8 mouse cellular contexts compared by ENCODE assay signal in genomic region chr16:49857504-49858160, GRCm38 (mm10). TPM values are rescaled to one million over a fixed set of nuclear protein-coding genes. Genes with fewer than 3 reads are reported as not detected.
DNase-seq lines count a peak whose midpoint lies in the region; ATAC-seq and TF ChIP-seq lines count a peak whose summit lies in the region.

No protein-coding gene starts in this region.

- peaks cover 28% of the 10 kb centered on the region for H3K4me1 ChIP-seq in spleen, adult 2 months (ENCODE audit: control insufficient read depth, insufficient read depth, insufficient read length)
- H3K4me1 ChIP-seq in embryonic facial prominence, embryonic 13.5 days = peaks cover 24% of the 10 kb centered on the region
- H3K4me1 ChIP-seq in hindbrain, embryonic 10.5 days (replicated peaks) = peaks cover 38% of the 10 kb centered on the region
- peaks cover 11% of the 10 kb centered on the region; the same call in 1 of the 2 replicates for H3K4me1 ChIP-seq in lung, postnatal 0 days (ENCODE audit: insufficient read depth, low read depth, low read length)
- 0 out of 2 replicates have a peak, but pooled peaks cover 4% of the 10 kb centered on the region for H3K4me1 ChIP-seq in stomach, embryonic 15.5 days

- WGBS in spleen, adult 2 months = under 1% methylated on average over 8 of the region's 8 CpGs
- WGBS in embryonic facial prominence, embryonic 13.5 days = 50% methylated on average over 8 of the region's 8 CpGs
- WGBS in hindbrain, embryonic 10.5 days = 72% methylated on average over 8 of the region's 8 CpGs
- WGBS in lung, postnatal 0 days = 35% methylated on average over 8 of the region's 8 CpGs
- WGBS in stomach, embryonic 15.5 days = 57% methylated on average over 8 of the region's 8 CpGs

- H3K9me3 ChIP-seq in embryonic facial prominence, embryonic 13.5 days = no peaks in the 10 kb centered on the region
- no peaks in the 10 kb centered on the region for H3K9me3 ChIP-seq in hindbrain, embryonic 10.5 days
- H3K9me3 ChIP-seq in lung, postnatal 0 days (ENCODE audit: low read length) = no peaks in the 10 kb centered on the region
- H3K9me3 ChIP-seq in stomach, embryonic 15.5 days = no peaks in the 10 kb centered on the region

- 0 out of 2 replicates have a peak overlapping the region, but pooled peaks have one; percentile 22 for H3K9ac ChIP-seq in embryonic facial prominence, embryonic 13.5 days
- H3K9ac ChIP-seq in lung, postnatal 0 days (replicated peaks; ENCODE audit: low read depth) = no peak overlapping the region; the same call in 1 of the 2 replicates
- H3K9ac ChIP-seq in stomach, embryonic 15.5 days = no peak overlapping the region

- H3K27ac ChIP-seq in spleen, adult 2 months (ENCODE audit: insufficient read depth, low read length) = peak overlapping the region; percentile 83
- no peak overlapping the region for H3K27ac ChIP-seq in embryonic facial prominence, embryonic 13.5 days
- H3K27ac ChIP-seq in hindbrain, embryonic 10.5 days = no peak overlapping the region
- H3K27ac ChIP-seq in lung, postnatal 0 days (ENCODE audit: low read length) = peak overlapping the region; percentile 72
- H3K27ac ChIP-seq in stomach, embryonic 15.5 days = 0 out of 2 replicates have a peak overlapping the region, but pooled peaks have one; percentile 48

- peak overlapping the region; percentile 76 for H3K4me2 ChIP-seq in embryonic facial prominence, embryonic 13.5 days
- peak overlapping the region; percentile 70 for H3K4me2 ChIP-seq in lung, postnatal 0 days (replicated peaks; ENCODE audit: low read depth, low read length)
- H3K4me2 ChIP-seq in stomach, embryonic 15.5 days = peak overlapping the region; percentile 24

- no peak for TF ChIP-seq EP300 in lung, postnatal 0 days (IDR thresholded peaks at IDR 0.05)

- peak overlapping the region; percentile 58 for H3K4me3 ChIP-seq in spleen, adult 2 months (ENCODE audit: extremely low read depth, insufficient read depth, insufficient read length)
- H3K4me3 ChIP-seq in embryonic facial prominence, embryonic 13.5 days = peak overlapping the region; percentile 20
- H3K4me3 ChIP-seq in hindbrain, embryonic 10.5 days = peak overlapping the region; percentile 74
- H3K4me3 ChIP-seq in lung, postnatal 0 days (ENCODE audit: low read depth, low read length) = peak overlapping the region; percentile 94
- peak overlapping the region; percentile 9; the same call in 1 of the 2 replicates for H3K4me3 ChIP-seq in stomach, embryonic 15.5 days (replicated peaks)

- TF ChIP-seq CTCF in spleen, adult 2 months (IDR thresholded peaks at IDR 0.05; ENCODE audit: extremely low read depth, insufficient read depth, insufficient read length, insufficient replicate concordance) = no peak
- TF ChIP-seq CTCF in lung, postnatal 0 days (IDR thresholded peaks at IDR 0.05) = no peak

- no peak for ATAC-seq in embryonic facial prominence, embryonic 13.5 days (ENCODE audit: insufficient number of reproducible peaks, insufficient read depth, low FRiP score, low TSS enrichment, low read depth)
- ATAC-seq in lung, postnatal 0 days = no peak
- ATAC-seq in stomach, embryonic 15.5 days (ENCODE audit: insufficient read depth, low FRiP score, low read depth) = no peak

- no peak for TF ChIP-seq POLR2A in spleen, adult 2 months (IDR thresholded peaks at IDR 0.05; ENCODE audit: low read depth, low read length)

- H3K36me3 ChIP-seq in spleen, adult 2 months (ENCODE audit: control insufficient read depth, insufficient read depth, low read length) = peaks cover 7% of the 10 kb centered on the region
- H3K36me3 ChIP-seq in embryonic facial prominence, embryonic 13.5 days = no peaks in the 10 kb centered on the region
- peaks cover 7% of the 10 kb centered on the region; the same call in 1 of the 2 replicates for H3K36me3 ChIP-seq in hindbrain, embryonic 10.5 days
- no peaks in the 10 kb centered on the region for H3K36me3 ChIP-seq in lung, postnatal 0 days (ENCODE audit: insufficient read depth, low read length)
- no peaks in the 10 kb centered on the region; the same call in 1 of the 2 replicates for H3K36me3 ChIP-seq in stomach, embryonic 15.5 days

- no peaks in the 10 kb centered on the region for H3K27me3 ChIP-seq in spleen, adult 2 months (ENCODE audit: control insufficient read depth, insufficient read depth, low read length)
- no peaks in the 10 kb centered on the region for H3K27me3 ChIP-seq in embryonic facial prominence, embryonic 13.5 days
- H3K27me3 ChIP-seq in hindbrain, embryonic 10.5 days (ENCODE audit: insufficient read depth, poor library complexity, severe bottlenecking) = no peaks in the 10 kb centered on the region
- no peaks in the 10 kb centered on the region for H3K27me3 ChIP-seq in lung, postnatal 0 days (replicated peaks; ENCODE audit: insufficient read depth, low read length)
- H3K27me3 ChIP-seq in stomach, embryonic 15.5 days (replicated peaks) = no peaks in the 10 kb centered on the region

- DNase-seq in spleen, adult 2 months (ENCODE audit: low read depth in 1 of 2, low spot score in 2 of 2) = peak in 1 of 2 experiments; percentile 25
- DNase-seq in spleen, postnatal 10 days (ENCODE audit: low spot score in 2 of 2) = no peak
- DNase-seq in hindbrain, embryonic 10.5 days (ENCODE audit: low spot score) = no peak
- DNase-seq in lung, postnatal 0 days (ENCODE audit: low spot score) = peak; percentile 55
- DNase-seq in gastrocnemius, postnatal 4 days (ENCODE audit: low spot score in 2 of 2) = no peak
- no peak for DNase-seq in right cerebral cortex, postnatal 4 days

RNA-seq across cellular contexts. Expression of gene Cd47, which starts 57.3 kb away (rescaled TPM):
- polyA plus RNA-seq in spleen, adult 2 months (2012; rRNA removed) = 56.8 and 83.9 TPM in 2 replicates
- 70.1 and 83.0 TPM in 2 replicates for polyA plus RNA-seq in embryonic facial prominence, embryonic 13.5 days (2015; fragmentation: Nextera tagmentation; extraction: Ambion mirVana)
- polyA plus RNA-seq in hindbrain, embryonic 10.5 days (2016; fragmentation: Nextera tagmentation; extraction: Ambion mirVana) = 43.3 and 44.1 TPM in 2 replicates
- 219 and 245 TPM in 2 replicates for polyA plus RNA-seq in lung, postnatal 0 days (2015; fragmentation: Nextera tagmentation; extraction: Ambion mirVana)
- polyA plus RNA-seq in stomach, embryonic 15.5 days (2015; fragmentation: Nextera tagmentation; extraction: Ambion mirVana) = 90.4 and 103 TPM in 2 replicates
- total RNA-seq in gastrocnemius, postnatal 4 days (2021) = 10 to 100 TPM; 53.2 to 55.3 TPM

Comparison
In these comparisons a context has a peak if more than half of its experiments do, and no peak if none do; other contexts are left out.
1. H3K27ac ChIP-seq: peak in spleen, adult 2 months (single experiment), lung, postnatal 0 days (single experiment) and stomach, embryonic 15.5 days (single experiment); none in embryonic facial prominence, embryonic 13.5 days (single experiment) and hindbrain, embryonic 10.5 days (single experiment).
2. H3K4me3 ChIP-seq: peak in every context shown above with its lines; median percentile 94 in lung, postnatal 0 days; 74 in hindbrain, embryonic 10.5 days; 58 in spleen, adult 2 months; 20 in embryonic facial prominence, embryonic 13.5 days; 9 in stomach, embryonic 15.5 days.
3. H3K4me2 ChIP-seq: peak in every context shown above with its lines; median percentile 76 in embryonic facial prominence, embryonic 13.5 days; 70 in lung, postnatal 0 days; 24 in stomach, embryonic 15.5 days.